In genomic region chr5:29927594-29927993, GRCm38 (mm10) we compare ENCODE assay signal across 27 mouse cellular contexts.
"Had no signal": no experiment of that assay in that cellular context is flagged by ENCODE, and none has a peak within 500 bp of the region (broad histone marks: within the 10 kb centered on the region; RNA-seq: fewer than 3 reads in every experiment).

No protein-coding gene starts in this region.

- H3K36me3 ChIP-seq: heart, embryonic 13.5 days; heart, embryonic 15.5 days; hindbrain, embryonic 13.5 days; hindbrain, embryonic 15.5 days; limb, embryonic 10.5 days; limb, embryonic 12.5 days; liver, embryonic 13.5 days; liver, embryonic 15.5 days had no signal

- H3K9me3 ChIP-seq: heart, embryonic 13.5 days; heart, embryonic 15.5 days; hindbrain, embryonic 13.5 days; hindbrain, embryonic 15.5 days; limb, embryonic 10.5 days; limb, embryonic 12.5 days; liver, embryonic 13.5 days; liver, embryonic 15.5 days had no signal

- H3K4me2 ChIP-seq: heart, embryonic 11.5 days; heart, embryonic 13.5 days; heart, embryonic 15.5 days; hindbrain, embryonic 13.5 days; hindbrain, embryonic 15.5 days; limb, embryonic 12.5 days; liver, embryonic 11.5 days; liver, embryonic 13.5 days; liver, embryonic 15.5 days had no signal

- H3K4me1 ChIP-seq: heart, embryonic 13.5 days; heart, embryonic 15.5 days; hindbrain, embryonic 13.5 days; hindbrain, embryonic 15.5 days; limb, embryonic 10.5 days; limb, embryonic 12.5 days had no signal

- DNase-seq: gastrocnemius, adult 2 months; gastrocnemius, postnatal 10 days; gastrocnemius, postnatal 25 days; heart, adult 11 months; heart, adult 2 months; heart, postnatal 14 days; heart, postnatal 36 days; kidney, adult 18-20 months; kidney, adult 8-10 months; kidney, postnatal 10 days; kidney, postnatal 25 days; kidney, postnatal 4 days; liver; liver, embryonic 13.5 days had no signal

- H3K27me3 ChIP-seq: heart, embryonic 13.5 days; heart, embryonic 15.5 days; hindbrain, embryonic 13.5 days; hindbrain, embryonic 15.5 days; limb, embryonic 12.5 days; liver, embryonic 13.5 days; liver, embryonic 15.5 days had no signal

- H3K4me3 ChIP-seq: gastrocnemius, adult 2 months; heart, adult 2 months; heart, embryonic 13.5 days; heart, embryonic 15.5 days; hindbrain, embryonic 13.5 days; hindbrain, embryonic 15.5 days; layer of hippocampus, adult 2 months; left cerebral cortex, adult 2 months; limb, embryonic 10.5 days; limb, embryonic 12.5 days; liver, embryonic 13.5 days; liver, embryonic 15.5 days had no signal

- ATAC-seq: hindbrain, postnatal 0 days; intestine, postnatal 0 days had no signal

- H3K27ac ChIP-seq: gastrocnemius, adult 2 months; heart, adult 2 months; heart, embryonic 13.5 days; heart, embryonic 15.5 days; hindbrain, embryonic 13.5 days; hindbrain, embryonic 15.5 days; hindbrain, postnatal 0 days; layer of hippocampus, adult 2 months; left cerebral cortex, adult 2 months; limb, embryonic 10.5 days; limb, embryonic 12.5 days; liver, embryonic 13.5 days; liver, embryonic 15.5 days had no signal

- H3K9ac ChIP-seq: heart, embryonic 13.5 days; heart, embryonic 15.5 days; hindbrain, embryonic 13.5 days; hindbrain, embryonic 15.5 days; limb, embryonic 12.5 days; liver, embryonic 13.5 days; liver, embryonic 15.5 days had no signal
